Mouse (Mus musculus) adipocyte (in vitro differentiated cells): ENCODE measurements around the gene 2310011J03Rik.

ENCODE experiments used
- DNase-seq: peaks from one replicate; pipeline ENCODE4 v3.0.0-alpha.2; 2016; ENCODE audit warnings: low spot score

The 2310011J03Rik gene

GRCm38 (mm10) chr10:80315315-80315714 lies 5.0 kb downstream of the 2310011J03Rik start:
- DNase-seq, result no peak

DNA sequence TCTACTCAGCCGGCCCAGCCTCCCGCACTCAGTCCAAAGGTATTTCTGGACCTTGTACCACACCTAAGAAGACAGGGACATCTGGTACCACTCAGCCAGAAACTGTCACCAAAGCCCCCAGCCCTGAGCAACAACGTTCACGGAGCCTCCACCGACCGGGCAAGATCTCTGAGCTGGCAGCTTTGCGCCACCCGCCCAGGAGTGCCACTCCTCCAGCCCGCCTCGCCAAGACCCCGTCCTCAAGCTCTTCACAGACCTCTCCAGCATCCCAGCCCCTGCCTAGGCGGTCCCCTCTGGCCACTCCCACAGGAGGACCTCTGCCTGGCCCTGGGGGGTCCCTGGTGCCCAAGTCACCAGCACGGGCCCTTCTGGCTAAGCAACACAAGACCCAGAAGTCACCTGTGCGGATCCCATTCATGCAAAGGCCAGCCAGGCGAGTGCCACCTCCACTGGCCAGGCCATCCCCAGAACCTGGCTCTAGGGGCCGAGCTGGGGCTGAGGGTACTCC lies 5.8 kb downstream of the 2310011J03Rik start:
- DNase-seq, result no peak

DNA sequence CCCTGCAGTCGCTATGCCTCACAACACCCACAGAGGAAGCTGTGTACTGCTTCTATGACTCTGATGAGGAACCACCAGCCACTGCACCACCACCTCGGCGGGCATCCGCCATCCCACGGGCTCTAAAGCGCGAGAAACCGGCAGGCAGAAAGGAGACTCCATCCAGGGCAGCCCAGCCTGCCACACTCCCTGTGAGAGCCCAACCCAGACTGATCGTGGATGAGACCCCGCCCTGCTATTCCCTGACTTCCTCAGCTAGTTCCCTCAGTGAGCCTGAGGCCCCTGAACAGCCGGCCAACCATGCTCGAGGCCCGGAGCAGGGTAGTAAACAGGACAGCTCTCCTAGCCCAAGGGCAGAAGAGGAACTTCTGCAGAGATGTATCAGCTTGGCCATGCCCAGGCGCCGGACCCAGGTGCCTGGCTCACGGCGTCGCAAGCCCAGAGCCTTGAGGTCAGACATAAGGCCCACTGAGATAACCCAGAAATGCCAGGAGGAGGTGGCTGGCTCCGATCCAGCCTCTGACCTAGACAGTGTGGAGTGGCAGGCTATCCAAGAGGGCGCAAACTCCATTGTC lies 6.6 kb downstream of the 2310011J03Rik start:
- DNase-seq, result no peak

- no peak for DNase-seq
Observed at GRCm38 (mm10) chr10:80312586-80313504, 7.5 kb downstream of the 2310011J03Rik start.

DNA sequence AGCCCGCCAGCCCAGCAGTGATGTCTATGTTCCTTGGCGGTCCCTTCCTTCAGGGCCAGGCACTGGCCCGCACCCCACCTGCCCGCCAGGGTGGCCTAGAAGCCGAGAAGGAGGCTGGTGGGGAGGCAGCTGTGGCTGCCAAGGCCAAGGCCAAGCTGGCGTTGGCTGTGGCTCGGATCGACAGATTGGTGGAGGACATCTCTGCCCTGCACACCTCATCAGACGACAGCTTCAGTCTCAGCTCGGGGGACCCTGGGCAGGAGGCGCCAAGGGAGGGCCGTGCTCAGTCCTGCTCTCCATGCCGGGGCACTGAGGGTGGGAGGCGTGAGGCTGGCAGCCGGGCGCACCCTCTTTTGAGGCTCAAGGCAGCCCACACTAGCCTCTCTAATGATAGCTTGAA lies 8.8 kb downstream of the 2310011J03Rik start:
- DNase-seq, result no peak

GRCm38 (mm10) chr10:80304862-80305261 lies 15.5 kb downstream of the 2310011J03Rik start:
- DNase-seq, result no peak

DNA sequence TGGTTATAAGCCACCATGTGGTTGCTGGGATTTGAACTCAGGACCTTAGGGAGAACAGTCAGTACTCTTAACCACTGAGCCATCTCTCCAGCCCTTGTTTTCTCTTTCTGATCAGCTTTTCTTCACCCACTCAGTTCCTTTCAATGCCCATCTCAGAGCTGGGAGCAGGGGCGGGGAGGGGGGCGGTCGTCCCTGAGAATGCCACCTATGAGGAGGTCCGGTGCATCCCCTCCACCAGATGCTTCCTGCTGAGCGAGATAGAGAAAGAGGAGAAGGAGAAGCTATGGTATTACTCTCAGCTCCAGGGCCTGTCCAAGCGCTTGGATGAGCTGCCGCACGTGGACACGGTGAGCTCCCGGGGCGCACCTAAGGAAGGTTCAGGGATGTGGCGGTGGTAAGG lies 15.9 kb downstream of the 2310011J03Rik start:
- DNase-seq, result no peak

DNA sequence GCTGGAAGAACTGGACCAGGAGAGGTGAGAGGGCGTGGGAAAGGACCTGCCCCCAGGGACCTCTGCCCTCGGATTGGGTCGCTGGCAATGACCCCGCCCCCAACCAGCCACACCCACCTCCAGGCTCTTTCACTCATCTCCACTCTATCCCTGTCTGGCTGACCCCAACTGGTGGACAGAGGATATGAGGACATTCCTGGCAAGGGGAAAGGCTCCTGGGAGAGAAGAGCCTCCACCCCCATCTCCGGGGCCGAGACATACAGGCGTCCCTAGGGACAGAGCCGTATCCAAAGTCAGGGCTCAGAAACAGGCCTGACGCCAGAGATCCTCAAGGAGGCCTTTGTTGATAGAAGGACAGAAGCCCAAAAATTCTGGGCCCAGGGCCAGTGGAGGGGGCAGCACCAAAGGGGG lies 17.9 kb downstream of the 2310011J03Rik start:
- DNase-seq, result peak; percentile 94

DNA sequence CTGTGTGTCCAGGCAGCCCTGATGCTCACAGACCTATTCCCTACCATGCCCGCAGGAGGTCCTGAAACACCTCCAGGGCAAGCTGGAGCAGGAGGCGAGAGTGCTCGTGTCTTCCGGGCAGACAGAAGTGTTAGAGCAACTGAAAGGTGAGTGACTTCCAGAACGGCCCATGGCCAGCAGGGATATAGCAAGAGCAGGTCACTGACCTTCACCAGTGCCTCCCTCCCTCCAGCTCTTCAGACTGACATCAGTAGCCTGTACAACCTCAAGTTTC lies 18.3 kb downstream of the 2310011J03Rik start:
- DNase-seq, result no peak

GRCm38 (mm10) chr10:80301256-80302081 lies 18.9 kb downstream of the 2310011J03Rik start:
- no peak for DNase-seq

DNA sequence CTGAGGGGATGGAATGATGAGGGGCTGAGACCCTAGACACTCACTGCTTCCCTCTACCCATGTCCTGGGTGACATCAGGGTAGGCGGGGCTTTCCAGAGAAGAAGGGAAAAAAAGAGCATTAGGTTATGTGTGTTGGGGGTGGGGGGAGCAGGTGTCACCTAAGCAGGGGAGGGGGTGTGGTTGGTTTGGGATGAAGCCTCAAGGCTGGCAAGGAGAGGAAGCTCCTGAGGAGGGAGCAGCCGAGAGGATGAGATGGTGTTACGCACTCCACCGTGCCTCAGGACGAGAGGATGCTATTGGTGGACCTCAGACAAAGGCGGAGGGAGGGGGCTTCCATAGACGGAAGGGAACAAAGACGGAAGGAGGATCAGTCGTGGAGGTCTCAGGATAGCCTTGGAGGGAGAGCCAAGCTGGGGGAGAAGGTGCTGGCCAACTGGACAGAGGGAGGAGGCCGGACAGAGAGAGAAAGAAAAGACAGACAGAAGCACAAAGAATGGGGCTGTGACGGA lies 19.6 kb downstream of the 2310011J03Rik start:
- no peak for DNase-seq

- DNase-seq, result no peak
Observed at GRCm38 (mm10) chr10:80299824-80300223, 20.5 kb downstream of the 2310011J03Rik start.

GRCm38 (mm10) chr10:80299301-80299700 lies 21.0 kb downstream of the 2310011J03Rik start:
- DNase-seq, result no peak

- DNase-seq, result no peak
Observed at GRCm38 (mm10) chr10:80298571-80299281, 21.6 kb downstream of the 2310011J03Rik start.

DNA sequence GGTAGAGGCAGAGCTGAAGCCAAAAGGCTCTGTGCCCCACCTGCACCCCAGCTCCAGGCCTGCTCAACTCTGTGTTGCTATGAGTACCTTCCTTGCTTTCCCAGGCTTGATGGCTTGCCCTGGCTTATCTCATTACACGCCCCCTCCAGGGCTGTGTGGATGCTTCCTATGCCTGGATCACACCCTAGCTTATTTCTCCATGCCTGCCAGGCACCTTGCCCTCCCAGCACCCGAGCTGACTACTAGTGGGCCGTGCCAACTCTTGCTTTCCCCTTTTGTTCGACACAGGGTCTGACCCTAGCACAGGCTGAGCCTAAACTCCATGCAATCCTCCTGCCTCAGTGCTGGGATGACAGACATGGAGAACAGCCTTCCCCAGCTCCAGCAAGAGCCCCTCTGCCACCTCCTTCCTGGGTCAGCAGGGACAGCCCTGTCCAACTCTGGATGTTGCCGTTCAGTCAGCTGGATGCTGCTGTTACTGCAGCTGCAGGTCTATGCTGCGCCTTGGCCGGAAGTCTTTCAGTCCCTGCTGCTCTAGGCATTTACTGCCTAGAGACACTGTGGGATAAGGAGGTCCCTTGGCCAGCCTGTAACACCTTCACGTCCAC lies 22.7 kb downstream of the 2310011J03Rik start:
- DNase-seq, result no peak

- DNase-seq, result no peak
Observed at GRCm38 (mm10) chr10:80296824-80297223, 23.5 kb downstream of the 2310011J03Rik start.

DNA sequence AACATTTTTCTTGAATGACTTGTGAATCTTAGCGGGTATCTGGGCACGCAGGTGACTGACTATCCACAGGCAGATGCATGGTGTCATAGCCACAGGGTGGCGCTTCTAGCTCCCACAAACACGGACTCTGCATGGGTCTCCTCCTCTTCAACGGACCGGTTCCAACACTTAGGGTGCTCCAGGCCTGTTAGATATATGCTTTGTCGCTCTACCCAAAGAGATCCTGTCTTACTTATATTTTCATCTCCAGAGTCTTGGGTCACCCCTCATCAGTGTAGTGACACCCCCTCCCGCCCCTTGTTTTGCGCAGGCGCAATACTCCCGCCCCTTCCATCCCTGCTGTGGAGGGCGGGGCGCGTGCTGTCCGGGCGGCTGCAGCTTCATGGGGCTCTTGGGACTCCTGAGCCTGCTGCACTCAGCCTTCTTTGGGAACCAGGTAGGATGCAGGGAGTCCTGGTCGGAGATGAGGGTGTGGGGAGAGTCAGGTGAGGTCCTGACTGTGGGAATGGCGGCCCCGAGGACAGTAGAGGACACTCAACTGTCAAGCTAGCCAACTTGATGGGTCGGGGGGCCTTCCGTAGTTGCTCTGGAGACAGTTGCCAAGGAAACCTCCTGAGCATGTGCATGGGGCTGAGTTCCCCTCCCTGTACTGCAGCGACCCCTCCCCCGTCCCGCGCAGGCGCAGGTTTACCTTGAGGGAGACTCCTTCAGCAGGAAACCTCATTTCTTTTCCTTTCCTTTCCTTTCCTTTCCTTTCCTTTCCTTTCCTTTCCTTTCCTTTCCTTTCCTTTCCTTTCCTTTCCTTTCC lies 24.5 kb downstream of the 2310011J03Rik start, which contains the start of gene Apc2:
Gene Apc2, plus strand, starts transcription at position 360 of the 808 bp plus-strand sequence.
- DNase-seq, result peak; percentile 45

DNA sequence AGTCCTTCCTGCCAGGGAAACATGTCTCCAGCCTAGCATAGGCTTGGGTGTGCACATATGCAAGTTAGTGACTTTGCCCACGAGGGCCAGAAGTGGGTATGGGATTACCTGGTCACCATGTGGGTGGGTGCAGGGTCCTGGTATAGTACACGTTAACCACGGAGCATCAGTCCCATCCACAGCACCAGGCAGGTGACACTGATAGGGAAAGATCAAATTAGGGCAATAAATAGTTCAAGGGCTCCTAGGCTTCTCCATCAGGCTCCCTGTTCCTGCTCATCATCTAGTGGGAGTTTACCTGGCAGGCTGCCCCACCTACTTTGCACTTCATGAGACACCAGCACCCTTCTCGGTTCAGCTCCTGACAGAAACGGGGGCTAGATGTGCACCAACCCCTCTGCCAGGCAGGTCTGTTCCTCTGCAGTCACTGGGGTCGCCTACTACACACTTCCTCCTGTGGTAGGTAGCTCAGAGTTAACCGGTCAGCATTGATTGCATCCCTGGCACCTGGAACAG lies 25.5 kb downstream of the 2310011J03Rik start:
- DNase-seq, result no peak

DNA sequence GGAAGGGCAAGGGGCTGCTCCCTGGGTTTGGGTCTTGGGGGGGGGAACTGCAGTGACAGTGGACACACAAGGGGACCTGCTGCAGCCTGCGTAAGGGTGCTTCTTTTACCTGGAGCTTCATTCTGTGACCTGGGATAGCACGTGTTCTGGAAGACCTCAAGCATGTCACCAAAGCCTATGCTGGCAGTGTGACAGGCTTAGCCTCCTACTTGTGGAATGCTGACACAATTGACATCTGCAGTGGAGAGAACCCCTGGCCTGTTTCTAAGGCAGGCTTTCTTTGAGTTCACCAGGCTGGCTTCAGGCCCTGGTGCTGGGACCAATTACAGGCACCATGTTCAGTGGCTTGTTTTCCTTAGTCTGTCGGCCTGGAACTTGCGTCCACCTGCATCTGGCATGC lies 26.0 kb downstream of the 2310011J03Rik start:
- peak; percentile 48 for DNase-seq

- peak; percentile 28 for DNase-seq
Observed at GRCm38 (mm10) chr10:80293325-80293724, 27.0 kb downstream of the 2310011J03Rik start.
